Mouse (Mus musculus): ENCODE results near the gene Fcgr2b. TPM values are rescaled to one million over a fixed set of nuclear protein-coding genes. Genes with fewer than 3 reads are reported as not detected.
"Not testable (repeated sequence)": the region's sequence is repeated elsewhere in the genome, so short reads cannot be mapped to it uniquely, and the experiment has no call there.

Fcgr2b gene
- polyA plus RNA-seq, 1 experiment = 5.9 TPM

DNA sequence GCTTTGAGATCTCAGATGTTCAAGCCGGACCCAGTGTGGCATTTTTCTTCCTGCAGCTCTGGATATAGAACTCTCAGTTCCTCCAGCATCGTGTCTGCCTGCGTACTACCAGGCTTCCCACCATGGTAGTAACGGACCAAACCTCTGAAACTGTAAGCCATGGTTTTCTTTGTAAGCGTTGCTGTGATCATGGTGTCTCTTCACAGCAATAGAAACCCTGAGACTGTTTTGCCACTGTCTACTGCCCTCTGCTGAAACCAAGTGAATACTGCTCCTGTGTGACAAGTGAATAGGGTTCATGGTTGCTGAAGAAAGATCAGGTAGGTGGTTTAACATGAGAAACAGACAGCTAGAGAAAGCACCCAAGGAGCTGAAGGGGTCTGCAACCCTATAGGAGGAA is 16.2 kb upstream of the Fcgr2b start:
- TF ChIP-seq CTCF (IDR thresholded peaks at IDR 0.05; ENCODE audit: control insufficient read depth, insufficient read depth, insufficient replicate concordance, low read depth, low read length) (no peak), POLR2A (IDR thresholded peaks at IDR 0.05; ENCODE audit: control insufficient read depth, low read depth, low read length) (no peak)
- H3K4me3 ChIP-seq (ENCODE audit: control insufficient read depth, low read depth, low read length) = no peak overlapping the region
- no peaks in the 10 kb centered on the region for H3K27me3 ChIP-seq (ENCODE audit: control insufficient read depth, insufficient read depth, low read length)
- no peaks in the 10 kb centered on the region for H3K4me1 ChIP-seq (ENCODE audit: control insufficient read depth, insufficient read depth, low read length)
- no peak overlapping the region for H3K27ac ChIP-seq (ENCODE audit: control insufficient read depth, insufficient read depth, low read depth, low read length)
- no peaks in the 10 kb centered on the region for H3K36me3 ChIP-seq (ENCODE audit: control insufficient read depth, insufficient read depth, low read length)

DNA sequence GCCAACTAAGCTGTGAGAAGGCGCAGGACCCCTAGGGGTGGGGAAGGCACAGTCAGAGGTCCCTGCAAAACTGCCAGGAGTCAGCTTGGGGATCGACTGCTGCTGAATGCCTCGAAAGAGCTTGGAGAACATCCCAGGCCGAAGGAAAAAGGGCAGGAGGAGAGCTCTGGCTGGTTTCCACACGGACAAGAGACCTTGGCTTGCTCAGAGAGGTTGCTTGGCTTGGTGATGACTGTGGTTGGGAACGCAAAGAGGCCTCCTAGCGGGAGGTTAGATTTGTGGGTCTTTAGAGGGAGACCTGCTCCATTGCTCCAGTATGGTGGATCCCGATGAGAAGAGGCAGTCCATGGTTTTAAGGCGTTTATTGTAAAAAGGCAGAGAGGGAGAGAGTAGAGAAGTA is 13.3 kb upstream of the Fcgr2b start:
- TF ChIP-seq POLR2A (IDR thresholded peaks at IDR 0.05; ENCODE audit: control insufficient read depth, low read depth, low read length) (no peak), CTCF (IDR thresholded peaks at IDR 0.05; ENCODE audit: control insufficient read depth, insufficient read depth, insufficient replicate concordance, low read depth, low read length) (no peak)
- Histone ChIP-seq H3K36me3 (ENCODE audit: control insufficient read depth, insufficient read depth, low read length) (no peaks in the 10 kb centered on the region), H3K4me1 (ENCODE audit: control insufficient read depth, insufficient read depth, low read length) (no peaks in the 10 kb centered on the region), H3K27ac (ENCODE audit: control insufficient read depth, insufficient read depth, low read depth, low read length) (no peak overlapping the region), H3K27me3 (ENCODE audit: control insufficient read depth, insufficient read depth, low read length) (no peaks in the 10 kb centered on the region), H3K4me3 (ENCODE audit: control insufficient read depth, low read depth, low read length) (no peak overlapping the region)

DNA sequence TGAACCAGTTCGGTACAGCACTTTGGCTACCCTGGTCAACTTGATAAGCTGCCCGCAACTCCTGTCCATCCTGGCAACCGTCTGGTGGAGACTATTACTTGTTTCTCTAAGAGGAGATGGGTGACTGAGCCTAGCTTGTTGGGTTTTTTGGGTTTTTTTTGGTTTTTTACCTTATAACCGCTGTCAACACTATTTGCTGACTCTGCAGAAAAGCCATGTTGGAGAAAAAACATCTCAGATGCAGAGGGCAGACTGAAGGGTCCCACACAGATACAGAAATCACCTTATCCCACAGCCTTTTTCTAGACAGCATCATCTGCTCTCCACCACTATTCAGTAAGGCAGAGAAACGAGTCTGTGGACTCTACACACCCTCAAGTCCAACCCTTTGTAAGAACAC is 9.5 kb upstream of the Fcgr2b start:
- no peaks in the 10 kb centered on the region for H3K27me3 ChIP-seq (ENCODE audit: control insufficient read depth, insufficient read depth, low read length)
- no peak overlapping the region for H3K4me3 ChIP-seq (ENCODE audit: control insufficient read depth, low read depth, low read length)

DNA sequence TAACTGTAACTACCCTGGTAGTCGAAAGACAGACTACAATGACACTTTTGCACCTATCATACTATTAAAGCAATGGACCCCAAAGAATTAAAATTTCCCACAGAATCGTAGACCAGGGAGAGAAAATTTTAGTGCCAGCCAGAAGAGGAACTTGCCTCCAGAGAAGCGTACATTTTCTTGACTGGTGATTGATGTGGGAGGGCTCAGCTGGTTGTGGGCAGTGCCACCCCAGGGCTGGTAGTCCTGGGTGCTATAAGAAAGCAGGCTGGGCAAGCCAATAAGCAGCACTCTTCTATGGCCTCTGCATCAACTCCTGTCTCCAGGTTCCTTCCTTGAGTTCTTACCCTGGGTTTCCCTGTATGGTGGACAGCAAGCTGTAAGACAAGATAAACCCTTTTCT is 8.7 kb upstream of the Fcgr2b start:
- Histone ChIP-seq H3K27ac (ENCODE audit: control insufficient read depth, insufficient read depth, low read depth, low read length) (no peak overlapping the region), H3K4me1 (ENCODE audit: control insufficient read depth, insufficient read depth, low read length) (no peaks in the 10 kb centered on the region), H3K27me3 (ENCODE audit: control insufficient read depth, insufficient read depth, low read length) (no peaks in the 10 kb centered on the region), H3K4me3 (ENCODE audit: control insufficient read depth, low read depth, low read length) (no peak overlapping the region), H3K36me3 (ENCODE audit: control insufficient read depth, insufficient read depth, low read length) (no peaks in the 10 kb centered on the region)
- TF ChIP-seq POLR2A (IDR thresholded peaks at IDR 0.05; ENCODE audit: control insufficient read depth, low read depth, low read length) (no peak), CTCF (IDR thresholded peaks at IDR 0.05; ENCODE audit: control insufficient read depth, insufficient read depth, insufficient replicate concordance, low read depth, low read length) (no peak)

More for the DNA sequence above, 9.5 kb upstream of the Fcgr2b start:
- no peak overlapping the region for H3K27ac ChIP-seq (ENCODE audit: control insufficient read depth, insufficient read depth, low read depth, low read length)
- TF ChIP-seq CTCF (IDR thresholded peaks at IDR 0.05; ENCODE audit: control insufficient read depth, insufficient read depth, insufficient replicate concordance, low read depth, low read length) (no peak), POLR2A (IDR thresholded peaks at IDR 0.05; ENCODE audit: control insufficient read depth, low read depth, low read length) (no peak)
- H3K4me1 ChIP-seq (ENCODE audit: control insufficient read depth, insufficient read depth, low read length) = no peaks in the 10 kb centered on the region
- H3K36me3 ChIP-seq (ENCODE audit: control insufficient read depth, insufficient read depth, low read length) = no peaks in the 10 kb centered on the region

DNA sequence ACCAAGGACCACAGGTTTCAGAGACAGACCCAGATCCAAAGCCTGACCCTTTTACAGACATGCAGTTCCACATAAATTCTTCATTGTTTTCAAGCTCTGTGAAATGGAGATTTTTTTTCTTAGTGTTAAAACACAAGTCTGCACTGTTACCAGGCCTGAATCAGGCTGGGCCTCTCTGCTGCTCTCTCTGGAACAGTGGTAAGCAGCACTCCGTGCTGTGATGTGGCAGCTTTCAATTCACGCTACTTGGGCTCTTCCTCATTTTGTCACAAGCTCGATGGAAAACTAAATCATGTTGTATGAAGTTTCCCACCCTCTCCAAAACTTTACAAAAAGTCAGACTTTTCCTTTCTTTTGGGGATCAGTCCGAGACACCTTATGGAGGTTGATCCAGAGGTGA is 6.7 kb upstream of the Fcgr2b start:
- Histone ChIP-seq H3K27ac (ENCODE audit: control insufficient read depth, insufficient read depth, low read depth, low read length) (no peak overlapping the region), H3K27me3 (ENCODE audit: control insufficient read depth, insufficient read depth, low read length) (no peaks in the 10 kb centered on the region), H3K36me3 (ENCODE audit: control insufficient read depth, insufficient read depth, low read length) (no peaks in the 10 kb centered on the region), H3K4me3 (ENCODE audit: control insufficient read depth, low read depth, low read length) (no peak overlapping the region), H3K4me1 (ENCODE audit: control insufficient read depth, insufficient read depth, low read length) (no peaks in the 10 kb centered on the region)
- no peak for TF ChIP-seq POLR2A (IDR thresholded peaks at IDR 0.05; ENCODE audit: control insufficient read depth, low read depth, low read length)
- TF ChIP-seq CTCF (IDR thresholded peaks at IDR 0.05; ENCODE audit: control insufficient read depth, insufficient read depth, insufficient replicate concordance, low read depth, low read length) = no peak

DNA sequence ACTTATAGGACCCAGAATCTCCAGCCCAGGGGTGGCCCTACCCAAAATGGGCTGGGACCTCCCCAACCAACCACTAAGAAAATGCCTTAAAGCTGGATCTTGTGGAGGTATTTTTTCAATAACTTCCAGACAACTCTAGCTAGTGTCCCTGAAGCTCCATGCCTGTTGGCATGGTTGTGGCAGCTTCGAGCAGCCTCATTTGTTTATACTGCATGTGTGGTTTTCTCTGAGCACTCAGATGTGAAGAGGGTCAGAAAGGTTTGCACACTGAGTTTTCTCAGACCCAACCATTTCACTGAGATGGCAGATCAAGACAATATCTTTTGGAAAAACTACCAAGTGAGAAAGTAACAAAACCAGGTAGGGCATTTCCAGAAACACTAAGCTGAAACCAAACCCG is 6.0 kb upstream of the Fcgr2b start:
- H3K4me1 ChIP-seq (ENCODE audit: control insufficient read depth, insufficient read depth, low read length) = no peaks in the 10 kb centered on the region
- no peak for TF ChIP-seq CTCF (IDR thresholded peaks at IDR 0.05; ENCODE audit: control insufficient read depth, insufficient read depth, insufficient replicate concordance, low read depth, low read length)
- TF ChIP-seq POLR2A (IDR thresholded peaks at IDR 0.05; ENCODE audit: control insufficient read depth, low read depth, low read length) = no peak
- no peaks in the 10 kb centered on the region for H3K27me3 ChIP-seq (ENCODE audit: control insufficient read depth, insufficient read depth, low read length)
- H3K27ac ChIP-seq (ENCODE audit: control insufficient read depth, insufficient read depth, low read depth, low read length) = no peak overlapping the region
- no peak overlapping the region for H3K4me3 ChIP-seq (ENCODE audit: control insufficient read depth, low read depth, low read length)
- H3K36me3 ChIP-seq (ENCODE audit: control insufficient read depth, insufficient read depth, low read length) = no peaks in the 10 kb centered on the region

DNA sequence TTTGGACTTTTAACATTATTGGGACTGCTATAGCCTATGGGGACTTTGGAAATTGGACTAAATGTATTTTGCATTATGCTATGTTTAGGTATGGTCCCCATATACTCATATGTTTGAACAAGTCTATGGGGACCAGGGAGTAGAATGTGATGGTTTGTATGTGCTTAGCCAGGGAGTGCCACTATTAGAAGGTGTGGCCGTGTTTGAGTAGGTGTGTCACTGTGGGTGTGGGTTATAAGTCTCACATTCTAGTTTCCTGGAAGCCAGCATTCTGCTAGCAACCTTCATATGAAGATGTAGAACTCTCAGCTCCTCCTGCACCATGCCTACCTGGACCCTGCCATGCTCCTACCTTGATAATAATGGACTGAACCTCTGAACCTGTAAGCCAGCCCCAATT is 5.3 kb upstream of the Fcgr2b start:
- H3K4me1 ChIP-seq (ENCODE audit: control insufficient read depth, insufficient read depth, low read length); H3K4me3 ChIP-seq (ENCODE audit: control insufficient read depth, low read depth, low read length); H3K27ac ChIP-seq (ENCODE audit: control insufficient read depth, insufficient read depth, low read depth, low read length): not testable (repeated sequence)

DNA sequence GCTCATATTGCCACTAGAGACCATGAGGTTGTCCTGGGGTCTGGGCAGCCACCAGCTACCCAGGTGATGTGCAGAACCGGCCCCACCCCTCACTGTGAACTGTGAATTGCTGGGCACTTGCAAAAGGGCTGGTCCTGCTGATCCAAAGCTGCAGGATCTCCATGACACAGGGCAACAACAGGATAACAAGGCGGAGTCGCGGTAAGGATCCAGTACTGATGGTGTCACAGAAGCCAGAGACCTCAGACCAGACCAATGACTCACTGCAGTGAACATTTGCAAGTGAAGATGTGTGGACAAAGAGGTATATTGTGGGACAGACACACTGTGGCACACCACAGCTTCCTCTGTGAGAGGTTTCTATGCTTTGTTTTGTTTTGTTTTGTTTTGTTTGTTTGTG is 2.3 kb upstream of the Fcgr2b start:
- Histone ChIP-seq H3K4me3 (ENCODE audit: control insufficient read depth, low read depth, low read length) (no peak overlapping the region), H3K4me1 (ENCODE audit: control insufficient read depth, insufficient read depth, low read length) (peaks cover 3% of the 10 kb centered on the region; the same call in 1 of the 2 replicates)
- no peak for TF ChIP-seq POLR2A (IDR thresholded peaks at IDR 0.05; ENCODE audit: control insufficient read depth, low read depth, low read length)
- TF ChIP-seq CTCF (IDR thresholded peaks at IDR 0.05; ENCODE audit: control insufficient read depth, insufficient read depth, insufficient replicate concordance, low read depth, low read length) = no peak

More for the DNA sequence above, 5.3 kb upstream of the Fcgr2b start:
- not testable (repeated sequence) for H3K36me3 ChIP-seq (ENCODE audit: control insufficient read depth, insufficient read depth, low read length); H3K27me3 ChIP-seq (ENCODE audit: control insufficient read depth, insufficient read depth, low read length)

More for the DNA sequence above, 2.3 kb upstream of the Fcgr2b start:
- Histone ChIP-seq H3K27ac (ENCODE audit: control insufficient read depth, insufficient read depth, low read depth, low read length) (no peak overlapping the region), H3K27me3 (ENCODE audit: control insufficient read depth, insufficient read depth, low read length) (no peaks in the 10 kb centered on the region), H3K36me3 (ENCODE audit: control insufficient read depth, insufficient read depth, low read length) (no peaks in the 10 kb centered on the region)

Measured in testis, adult 2 months (tissue).